Mouse (Mus musculus): Measurements from ENCODE around the gene Sft2d1.

GRCm38 (mm10) chr17:8347765-8348285, 36.9 kb downstream of the Sft2d1 start:
- TF ChIP-seq POLR2A (IDR thresholded peaks at IDR 0.05; ENCODE audit: control insufficient read depth, extremely low read depth, insufficient read depth, low read length, poor library complexity) (no peak), CTCF (IDR thresholded peaks at IDR 0.05; ENCODE audit: borderline replicate concordance, control insufficient read depth, extremely low read depth, insufficient read depth, low read length, poor library complexity) (no peak)

Data from thymus, adult 2 months (tissue).